Mouse (Mus musculus) testis, postnatal 10 days (tissue): ENCODE data around the gene Car11.
A peak's percentile ranks its signal among the peaks of the same experiment; 100 is the strongest.

Experiments used
- DNase-seq: peaks from one replicate; pipeline ENCODE4 v3.0.0; 2021; ENCODE audit warnings: low spot score

The Car11 gene

DNA sequence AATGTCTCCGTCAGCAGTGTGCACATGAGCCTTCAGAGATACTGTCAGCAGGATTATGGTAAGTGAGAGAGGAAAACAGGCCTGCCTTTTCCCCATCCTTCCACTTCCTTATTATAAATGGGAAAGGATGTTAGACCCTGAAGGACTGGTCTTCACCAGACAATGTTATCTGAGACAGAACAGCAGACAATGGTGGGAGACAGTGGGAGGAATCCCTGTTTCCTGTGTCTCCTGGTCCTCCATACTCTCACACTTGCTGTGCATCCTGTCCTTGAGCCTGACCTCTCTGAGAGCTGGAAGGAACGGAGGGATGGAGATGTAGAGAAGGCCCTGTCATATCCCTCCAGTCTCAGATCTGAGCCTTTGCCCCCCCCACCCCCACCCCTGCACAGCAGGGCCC, 7.3 kb upstream of the Car11 start:
- DNase-seq = no peak

- DNase-seq = no peak
These were observed 5.6 kb upstream of the Car11 start, which contains the start of gene Sec1 for GRCm38 (mm10) chr7:45693921-45694591. Sec1 (minus strand) TSS chr7:45694402.

- DNase-seq = no peak
These were observed 4.5 kb upstream of the Car11 start for GRCm38 (mm10) chr7:45695098-45695497.

- DNase-seq = no peak
These were observed 1.7 kb upstream of the Car11 start for GRCm38 (mm10) chr7:45697894-45698293.

DNA sequence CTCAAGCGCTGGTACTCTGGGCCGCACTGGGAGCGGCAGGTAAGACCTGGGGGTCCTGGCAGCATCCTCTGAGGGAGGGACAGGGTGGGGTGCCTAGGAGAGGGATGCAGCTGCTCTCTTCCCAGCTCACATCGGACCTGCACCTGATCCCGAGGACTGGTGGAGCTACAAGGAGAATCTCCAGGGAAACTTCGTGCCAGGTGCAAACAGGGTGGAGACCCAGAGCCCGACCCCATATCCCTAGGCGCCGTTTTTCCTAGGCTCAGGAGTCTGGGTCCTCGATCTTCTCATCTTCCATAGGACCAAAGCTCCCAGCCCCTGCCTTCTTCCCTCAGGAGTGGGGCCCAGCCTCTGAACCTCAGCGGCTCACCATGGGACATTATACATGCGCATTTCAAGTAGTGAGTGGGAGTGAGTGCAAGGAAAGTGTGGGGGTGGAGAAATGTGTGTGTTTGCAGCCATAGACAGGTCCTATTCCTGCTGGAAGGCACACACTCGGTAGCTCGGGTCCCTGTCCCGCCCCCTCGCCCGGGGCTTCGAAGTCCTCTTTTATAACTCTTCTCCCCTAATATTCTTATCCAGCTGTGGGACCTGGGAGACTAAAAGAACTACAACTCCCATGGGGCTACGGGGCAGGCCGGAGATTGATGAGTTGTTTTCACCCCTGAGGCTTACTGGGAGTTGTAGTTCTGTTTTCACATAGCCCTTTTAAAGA, 815 bp downstream of the Car11 start:
- peak; percentile 81 for DNase-seq

DNA sequence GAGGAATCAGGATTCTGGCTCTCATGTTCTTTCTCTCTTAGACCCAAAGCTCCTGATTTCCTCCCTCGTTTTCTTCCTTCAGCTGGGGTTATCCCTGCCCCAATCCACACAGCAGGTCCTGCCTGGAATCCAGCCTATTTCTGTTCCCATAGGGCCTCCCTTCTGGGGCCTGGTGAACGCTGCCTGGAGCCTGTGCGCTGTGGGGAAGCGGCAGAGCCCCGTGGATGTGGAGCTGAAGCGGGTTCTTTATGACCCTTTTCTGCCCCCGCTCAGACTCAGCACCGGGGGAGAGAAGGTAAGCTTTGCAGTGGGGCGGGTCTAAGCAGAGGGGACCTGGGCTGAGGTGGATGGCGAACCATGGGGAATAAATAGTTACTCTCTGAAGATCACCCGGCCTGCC, 1.4 kb downstream of the Car11 start:
- DNase-seq = peak; percentile 60

- DNase-seq = peak; percentile 45
These were observed 2.0 kb downstream of the Car11 start for GRCm38 (mm10) chr7:45701607-45702006.

- peak; percentile 46 for DNase-seq
These were observed 2.7 kb downstream of the Car11 start for GRCm38 (mm10) chr7:45702316-45702715.

DNA sequence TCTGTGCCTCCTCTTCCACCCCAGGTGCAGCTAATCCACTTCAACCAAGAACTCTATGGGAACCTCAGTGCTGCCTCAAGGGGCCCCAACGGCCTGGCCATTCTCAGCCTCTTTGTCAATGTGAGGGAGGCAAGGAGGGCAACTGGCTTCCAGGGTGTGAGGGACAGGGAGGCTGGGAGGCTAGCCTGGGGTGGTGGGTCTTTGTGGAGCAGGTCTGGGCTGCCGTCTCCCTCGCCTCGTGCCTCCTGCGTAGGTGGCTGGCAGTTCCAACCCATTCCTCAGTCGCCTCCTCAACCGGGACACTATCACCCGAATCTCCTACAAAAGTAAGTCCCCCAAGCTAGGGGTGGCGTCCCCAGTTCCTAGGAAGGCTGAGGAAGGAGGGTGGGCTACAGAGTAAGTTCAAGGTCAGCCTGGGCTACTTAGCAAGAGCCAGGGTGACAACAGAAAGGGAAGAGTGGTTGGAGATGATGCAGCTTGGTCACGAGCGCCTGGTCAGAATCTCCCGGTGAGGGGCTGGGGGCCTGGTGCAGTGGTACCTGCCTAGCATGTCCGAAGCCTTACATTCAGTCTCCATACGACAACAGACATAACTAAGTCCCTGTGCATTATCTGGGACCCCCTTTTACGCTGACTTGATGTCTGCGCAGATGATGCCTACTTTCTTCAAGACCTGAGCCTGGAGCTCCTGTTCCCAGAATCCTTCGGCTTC, 3.3 kb downstream of the Car11 start:
- peak; percentile 47 for DNase-seq

DNA sequence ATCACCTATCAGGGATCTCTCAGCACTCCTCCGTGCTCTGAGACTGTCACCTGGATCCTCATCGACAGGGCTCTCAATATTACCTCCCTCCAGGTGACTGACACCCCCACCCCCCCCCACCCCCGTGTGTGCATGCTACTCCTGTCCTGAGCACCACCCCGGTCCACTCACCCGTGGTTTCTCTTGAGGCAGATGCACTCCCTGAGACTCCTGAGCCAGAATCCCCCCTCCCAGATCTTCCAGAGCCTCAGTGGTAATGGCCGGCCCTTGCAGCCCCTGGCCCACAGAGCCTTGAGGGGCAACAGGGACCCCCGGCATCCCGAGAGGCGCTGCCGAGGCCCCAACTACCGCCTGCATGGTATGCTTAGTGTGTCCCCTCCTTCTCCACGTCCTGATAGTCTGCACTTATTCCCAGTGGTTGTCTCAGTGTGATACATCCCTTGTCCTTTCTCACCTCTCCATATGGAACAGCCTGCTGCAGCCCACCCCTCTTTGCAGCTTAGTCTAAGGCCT, 3.9 kb downstream of the Car11 start:
- DNase-seq = peak; percentile 56

DNA sequence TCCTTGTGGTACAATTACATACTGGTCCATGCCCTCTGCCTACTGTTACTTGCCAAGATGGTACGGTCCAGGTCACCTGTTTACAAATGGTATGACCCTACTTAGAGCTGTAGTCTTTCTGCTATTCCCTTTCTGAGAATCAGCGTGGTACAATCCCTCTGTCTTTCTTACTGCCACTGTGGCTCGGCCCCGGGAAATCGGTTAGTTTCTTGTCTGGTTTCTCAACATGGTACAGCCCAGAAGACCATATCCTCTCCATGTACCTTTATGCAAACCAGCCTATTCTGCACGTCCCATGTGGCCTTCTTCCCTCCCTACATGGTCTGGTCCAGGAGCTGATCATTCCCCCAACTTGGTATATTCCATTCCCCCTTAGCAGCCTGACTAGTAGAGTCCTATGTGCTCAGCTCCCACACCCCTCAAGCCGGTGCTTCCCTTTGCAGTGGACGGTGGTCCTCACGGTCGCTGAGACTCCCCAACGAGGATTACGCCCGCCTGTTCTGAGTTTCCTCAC, 4.5 kb downstream of the Car11 start:
- DNase-seq = peak; percentile 73

DNA sequence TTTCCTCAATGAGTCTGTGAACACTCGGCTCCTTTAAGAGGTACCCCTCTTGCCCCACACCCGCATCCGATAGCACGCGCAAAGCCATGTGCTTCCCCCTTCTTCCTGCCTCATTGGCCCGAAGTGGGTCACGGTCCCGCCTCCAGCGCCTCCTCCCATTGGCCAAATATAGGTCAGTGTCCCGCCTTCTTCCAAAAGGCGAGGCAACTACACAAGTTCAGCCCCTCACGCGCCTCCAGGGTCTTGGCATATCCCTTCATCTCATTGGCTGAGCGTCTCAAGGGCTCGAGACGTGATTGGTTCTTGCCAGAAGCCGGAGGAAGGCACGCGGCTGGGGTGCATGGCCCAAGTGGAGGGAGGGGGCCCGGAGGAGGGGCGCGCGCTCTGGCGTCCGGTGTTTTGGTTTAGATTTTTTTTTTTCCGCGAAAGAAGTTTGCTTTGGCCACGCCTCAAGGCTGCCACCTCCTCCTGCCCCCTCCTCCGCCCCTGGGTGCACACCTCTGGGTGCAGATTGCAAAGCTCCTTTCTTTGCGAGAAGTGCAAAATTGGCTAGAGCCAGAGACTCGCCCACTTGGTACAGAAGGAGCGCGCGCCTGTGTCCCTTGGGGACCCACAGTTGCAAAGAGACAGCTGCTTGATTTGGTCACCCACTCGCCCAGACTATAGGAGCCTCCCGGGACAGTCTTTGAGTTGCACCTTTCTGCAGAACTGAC, 5.2 kb downstream of the Car11 start, which contains the start of gene Dbp:
TSS of gene Dbp (plus strand) at position 359 of the 713 bp plus-strand sequence.
- DNase-seq = peak; percentile 97

GRCm38 (mm10) chr7:45705443-45705864, 5.8 kb downstream of the Car11 start:
- DNase-seq = peak; percentile 74

- peak; percentile 93 for DNase-seq
These were observed 6.2 kb downstream of the Car11 start for GRCm38 (mm10) chr7:45705873-45706281.

DNA sequence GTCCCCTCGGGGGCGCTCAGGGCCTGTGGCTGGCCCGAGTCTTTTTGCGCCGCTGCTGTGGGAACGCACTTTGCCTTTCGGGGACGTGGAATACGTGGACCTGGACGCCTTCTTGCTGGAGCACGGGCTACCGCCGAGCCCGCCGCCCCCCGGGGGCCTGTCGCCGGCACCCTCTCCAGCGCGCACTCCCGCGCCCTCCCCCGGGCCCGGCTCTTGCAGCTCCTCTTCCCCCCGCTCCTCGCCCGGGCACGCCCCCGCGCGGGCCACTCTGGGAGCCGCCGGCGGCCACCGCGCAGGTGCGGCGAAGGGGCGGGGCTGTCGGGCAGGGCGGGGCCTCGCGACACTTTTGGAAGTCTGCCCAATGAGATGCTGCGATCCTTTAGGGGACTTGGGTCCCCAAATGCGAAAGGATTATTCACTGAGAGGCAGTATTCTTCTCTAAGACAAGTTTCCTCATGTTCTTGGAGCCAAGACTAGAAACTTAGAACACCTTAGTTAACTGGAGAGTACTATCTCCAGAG, 7.1 kb downstream of the Car11 start:
- peak; percentile 96 for DNase-seq

GRCm38 (mm10) chr7:45707375-45707967, 7.8 kb downstream of the Car11 start:
- DNase-seq = peak; percentile 98

- DNase-seq = no peak
These were observed 8.6 kb downstream of the Car11 start for GRCm38 (mm10) chr7:45708221-45708761.

DNA sequence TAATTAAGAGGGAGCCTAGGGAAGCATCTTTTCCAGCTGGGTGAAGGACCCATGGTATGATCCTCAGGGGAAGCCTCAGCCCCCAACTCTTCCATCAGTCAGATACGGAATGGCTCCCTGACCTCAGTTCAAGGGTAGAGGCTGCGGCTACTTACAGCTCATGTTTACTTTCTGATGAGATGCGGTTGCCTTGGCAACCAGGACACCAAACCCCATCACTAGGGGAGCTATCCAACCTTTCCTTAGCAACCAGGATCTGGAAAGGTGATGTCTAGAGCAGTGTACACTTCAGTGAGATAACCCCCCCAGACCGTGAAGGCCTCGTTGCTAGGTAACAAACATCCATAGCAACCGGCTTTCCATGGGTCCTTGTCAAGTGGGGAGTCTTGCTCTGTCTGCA, 9.4 kb downstream of the Car11 start:
- no peak for DNase-seq

- DNase-seq = no peak
These were observed 10.2 kb downstream of the Car11 start for GRCm38 (mm10) chr7:45709677-45710355.
